Mouse (Mus musculus) kidney, embryonic 15.5 days (tissue): Measurements from ENCODE around the gene Clspn. TPM values are rescaled to one million over a fixed set of nuclear protein-coding genes. Genes with fewer than 3 reads are reported as not detected.

Experiments
- microRNA-seq: library from miRNA; unstranded; fragments of <30 nt; microRNA quantifications from one replicate; pipeline ENCODE4, GENCODE M21; 2016
- polyA plus RNA-seq: library from polyadenylated mRNA; unstranded; fragments of >200 nt; fragmentation: Nextera tagmentation; extraction: Ambion mirVana; gene quantifications from 2 replicates; pipeline ENCODE4 v1.2.1, GENCODE M21; 2015

Gene Clspn
- polyA plus RNA-seq, 1 experiment from 2014 or later = 39.2 TPM

Small RNAs within 50 kb of the gene (microRNA-seq; reads per million reads assigned to microRNA genes)
- gene Mir7119 = 1.0 reads per million

Other genes with a start within 250 kb of the Clspn start
- gene Adprhl2, start 235.2 kb upstream of the Clspn start, polyA plus RNA-seq = 74.4 and 81.1 TPM in 2 replicates
- 4.7 and 4.9 TPM in 2 replicates for gene Tekt2, start 231.2 kb upstream of the Clspn start, polyA plus RNA-seq
- gene Ago3, start 127.4 kb upstream of the Clspn start, polyA plus RNA-seq = 12.9 and 15.9 TPM in 2 replicates
- 5.1 and 5.2 TPM in 2 replicates for gene Ago1, start 88.4 kb upstream of the Clspn start, polyA plus RNA-seq
- 1.4 and 1.8 TPM in 2 replicates for gene Ago4, start 23.5 kb upstream of the Clspn start, polyA plus RNA-seq
- 1.6 and 2.2 TPM in 2 replicates for gene 5730409E04Rik, start 52.9 kb downstream of the Clspn start, polyA plus RNA-seq
- gene Psmb2, start 120.7 kb downstream of the Clspn start, polyA plus RNA-seq = 457 and 491 TPM in 2 replicates
- not detected in 2 replicates for gene Tfap2e, start 179.3 kb downstream of the Clspn start, polyA plus RNA-seq
- 27.1 and 28.2 TPM in 2 replicates for gene Ncdn, start 196.5 kb downstream of the Clspn start, polyA plus RNA-seq
- 24.5 and 27.8 TPM in 2 replicates for gene AU040320, start 196.6 kb downstream of the Clspn start, polyA plus RNA-seq